Mouse (Mus musculus): ENCODE results near the gene Alox8. TPM values are rescaled to one million over a fixed set of nuclear protein-coding genes. Genes with fewer than 3 reads are reported as not detected.

The Alox8 gene
- polyA plus RNA-seq, 1 experiment: 0.06 TPM

- peaks cover 45% of the 10 kb centered on the region for H3K27me3 ChIP-seq (ENCODE audit: control insufficient read depth, insufficient read depth, insufficient read length)
- H3K4me3 ChIP-seq (ENCODE audit: insufficient read depth, poor library complexity, severe bottlenecking): no peak overlapping the region
- no peaks in the 10 kb centered on the region for H3K79me2 ChIP-seq (ENCODE audit: control insufficient read depth, insufficient read depth)
- H3ac ChIP-seq (ENCODE audit: control insufficient read depth, insufficient read length, low read depth): no peak overlapping the region
- H3K79me3 ChIP-seq (ENCODE audit: low read depth): no peaks in the 10 kb centered on the region
- TF ChIP-seq MYOD1 (IDR thresholded peaks at IDR 0.05; ENCODE audit: control insufficient read depth, insufficient read length, low read depth) (no peak), USF1 (IDR thresholded peaks at IDR 0.05; ENCODE audit: low read depth) (no peak), FOSL1 (IDR thresholded peaks at IDR 0.05; ENCODE audit: insufficient read depth, low read length, poor library complexity, severe bottlenecking) (no peak), MAX (IDR thresholded peaks at IDR 0.05) (no peak)
- H3K36me3 ChIP-seq (ENCODE audit: control insufficient read depth, insufficient read depth): no peaks in the 10 kb centered on the region
Measured at GRCm38 (mm10) chr11:69199251-69199650, 1.6 kb upstream of the Alox8 start.

- no peaks in the 10 kb centered on the region for H3K36me3 ChIP-seq (ENCODE audit: control insufficient read depth, insufficient read depth)
- H3K79me2 ChIP-seq (ENCODE audit: control insufficient read depth, insufficient read depth): no peaks in the 10 kb centered on the region
- no peak overlapping the region for H3ac ChIP-seq (ENCODE audit: control insufficient read depth, insufficient read length, low read depth)
- H3K4me3 ChIP-seq (ENCODE audit: insufficient read depth, poor library complexity, severe bottlenecking): no peak overlapping the region
- no peaks in the 10 kb centered on the region for H3K79me3 ChIP-seq (ENCODE audit: low read depth)
- peaks cover 38% of the 10 kb centered on the region for H3K27me3 ChIP-seq (ENCODE audit: control insufficient read depth, insufficient read depth, insufficient read length)
- no peak for TF ChIP-seq MYOD1 (IDR thresholded peaks at IDR 0.05; ENCODE audit: control insufficient read depth, insufficient read length, low read depth)
- TF ChIP-seq USF1 (IDR thresholded peaks at IDR 0.05; ENCODE audit: low read depth): no peak
- TF ChIP-seq FOSL1 (IDR thresholded peaks at IDR 0.05; ENCODE audit: insufficient read depth, low read length, poor library complexity, severe bottlenecking): no peak
- no peak for TF ChIP-seq CEBPB (IDR thresholded peaks at IDR 0.05; ENCODE audit: low read depth)
- no peak for TF ChIP-seq MAX (IDR thresholded peaks at IDR 0.05)
- no peak for TF ChIP-seq MYOG (IDR thresholded peaks at IDR 0.05; ENCODE audit: control insufficient read depth, extremely low read depth, insufficient read length)
- TF ChIP-seq CTCF (IDR thresholded peaks at IDR 0.05; ENCODE audit: control insufficient read depth, insufficient read depth, insufficient read length): no peak
Measured at GRCm38 (mm10) chr11:69197194-69197593, 449 bp downstream of the Alox8 start.

GRCm38 (mm10) chr11:69196766-69197165 is 877 bp downstream of the Alox8 start:
- Histone ChIP-seq H3ac (ENCODE audit: control insufficient read depth, insufficient read length, low read depth) (no peak overlapping the region), H3K79me3 (ENCODE audit: low read depth) (no peaks in the 10 kb centered on the region), H3K4me3 (ENCODE audit: insufficient read depth, poor library complexity, severe bottlenecking) (no peak overlapping the region), H3K79me2 (ENCODE audit: control insufficient read depth, insufficient read depth) (no peaks in the 10 kb centered on the region), H3K36me3 (ENCODE audit: control insufficient read depth, insufficient read depth) (no peaks in the 10 kb centered on the region), H3K27me3 (ENCODE audit: control insufficient read depth, insufficient read depth, insufficient read length) (peaks cover 36% of the 10 kb centered on the region)
- TF ChIP-seq CEBPB (IDR thresholded peaks at IDR 0.05; ENCODE audit: low read depth): no peak
- no peak for TF ChIP-seq FOSL1 (IDR thresholded peaks at IDR 0.05; ENCODE audit: insufficient read depth, low read length, poor library complexity, severe bottlenecking)
- TF ChIP-seq CTCF (IDR thresholded peaks at IDR 0.05; ENCODE audit: control insufficient read depth, insufficient read depth, insufficient read length): no peak

- no peak overlapping the region for H3K4me3 ChIP-seq (ENCODE audit: insufficient read depth, poor library complexity, severe bottlenecking)
- H3K79me2 ChIP-seq (ENCODE audit: control insufficient read depth, insufficient read depth): no peaks in the 10 kb centered on the region
- H3K36me3 ChIP-seq (ENCODE audit: control insufficient read depth, insufficient read depth): no peaks in the 10 kb centered on the region
- TF ChIP-seq MYOD1 (IDR thresholded peaks at IDR 0.05; ENCODE audit: control insufficient read depth, insufficient read length, low read depth): no peak
- no peak for TF ChIP-seq CEBPB (IDR thresholded peaks at IDR 0.05; ENCODE audit: low read depth)
- peak; percentile 16 for TF ChIP-seq CTCF (IDR thresholded peaks at IDR 0.05; ENCODE audit: control insufficient read depth, insufficient read depth, insufficient read length)
- TF ChIP-seq FOSL1 (IDR thresholded peaks at IDR 0.05; ENCODE audit: insufficient read depth, low read length, poor library complexity, severe bottlenecking): no peak
- no peaks in the 10 kb centered on the region for H3K79me3 ChIP-seq (ENCODE audit: low read depth)
- H3ac ChIP-seq (ENCODE audit: control insufficient read depth, insufficient read length, low read depth): no peak overlapping the region
- peaks cover 36% of the 10 kb centered on the region for H3K27me3 ChIP-seq (ENCODE audit: control insufficient read depth, insufficient read depth, insufficient read length)
Measured at GRCm38 (mm10) chr11:69192840-69193239, 4.8 kb downstream of the Alox8 start.

GRCm38 (mm10) chr11:69185936-69186335 is 11.7 kb downstream of the Alox8 start:
- no peak overlapping the region for H3K4me3 ChIP-seq (ENCODE audit: insufficient read depth, poor library complexity, severe bottlenecking)
- H3K27me3 ChIP-seq (ENCODE audit: control insufficient read depth, insufficient read depth, insufficient read length): peaks cover 20% of the 10 kb centered on the region
- H3ac ChIP-seq (ENCODE audit: control insufficient read depth, insufficient read length, low read depth): no peak overlapping the region
- H3K79me3 ChIP-seq (ENCODE audit: low read depth): no peaks in the 10 kb centered on the region
- no peak for TF ChIP-seq CTCF (IDR thresholded peaks at IDR 0.05; ENCODE audit: control insufficient read depth, insufficient read depth, insufficient read length)
- no peak for TF ChIP-seq CEBPB (IDR thresholded peaks at IDR 0.05; ENCODE audit: low read depth)
- TF ChIP-seq MAX (IDR thresholded peaks at IDR 0.05): no peak
- no peak for TF ChIP-seq MYOG (IDR thresholded peaks at IDR 0.05; ENCODE audit: control insufficient read depth, extremely low read depth, insufficient read length)
- H3K79me2 ChIP-seq (ENCODE audit: control insufficient read depth, insufficient read depth): no peaks in the 10 kb centered on the region
- no peaks in the 10 kb centered on the region for H3K36me3 ChIP-seq (ENCODE audit: control insufficient read depth, insufficient read depth)

GRCm38 (mm10) chr11:69185031-69185430 is 12.6 kb downstream of the Alox8 start:
- Histone ChIP-seq H3K79me3 (ENCODE audit: low read depth) (no peaks in the 10 kb centered on the region), H3K79me2 (ENCODE audit: control insufficient read depth, insufficient read depth) (no peaks in the 10 kb centered on the region), H3ac (ENCODE audit: control insufficient read depth, insufficient read length, low read depth) (no peak overlapping the region), H3K4me3 (ENCODE audit: insufficient read depth, poor library complexity, severe bottlenecking) (no peak overlapping the region), H3K36me3 (ENCODE audit: control insufficient read depth, insufficient read depth) (no peaks in the 10 kb centered on the region), H3K27me3 (ENCODE audit: control insufficient read depth, insufficient read depth, insufficient read length) (peaks cover 19% of the 10 kb centered on the region)
- TF ChIP-seq CTCF (IDR thresholded peaks at IDR 0.05; ENCODE audit: control insufficient read depth, insufficient read depth, insufficient read length) (no peak), MYOG (IDR thresholded peaks at IDR 0.05; ENCODE audit: control insufficient read depth, extremely low read depth, insufficient read length) (no peak), MYOD1 (IDR thresholded peaks at IDR 0.05; ENCODE audit: control insufficient read depth, insufficient read length, low read depth) (no peak), CEBPB (IDR thresholded peaks at IDR 0.05; ENCODE audit: low read depth) (no peak), FOSL1 (IDR thresholded peaks at IDR 0.05; ENCODE audit: insufficient read depth, low read length, poor library complexity, severe bottlenecking) (no peak), USF1 (IDR thresholded peaks at IDR 0.05; ENCODE audit: low read depth) (no peak), MAX (IDR thresholded peaks at IDR 0.05) (no peak)

Measured in C2C12 (cell line).